Mouse (Mus musculus): ENCODE measurements at regions not wholly inside any gene's neighbourhood (a gene's known extent, or its start where the extent isn't known, plus 50 kb on each side); places are given as distances from the start of the nearest gene placed in this dataset.

DNA sequence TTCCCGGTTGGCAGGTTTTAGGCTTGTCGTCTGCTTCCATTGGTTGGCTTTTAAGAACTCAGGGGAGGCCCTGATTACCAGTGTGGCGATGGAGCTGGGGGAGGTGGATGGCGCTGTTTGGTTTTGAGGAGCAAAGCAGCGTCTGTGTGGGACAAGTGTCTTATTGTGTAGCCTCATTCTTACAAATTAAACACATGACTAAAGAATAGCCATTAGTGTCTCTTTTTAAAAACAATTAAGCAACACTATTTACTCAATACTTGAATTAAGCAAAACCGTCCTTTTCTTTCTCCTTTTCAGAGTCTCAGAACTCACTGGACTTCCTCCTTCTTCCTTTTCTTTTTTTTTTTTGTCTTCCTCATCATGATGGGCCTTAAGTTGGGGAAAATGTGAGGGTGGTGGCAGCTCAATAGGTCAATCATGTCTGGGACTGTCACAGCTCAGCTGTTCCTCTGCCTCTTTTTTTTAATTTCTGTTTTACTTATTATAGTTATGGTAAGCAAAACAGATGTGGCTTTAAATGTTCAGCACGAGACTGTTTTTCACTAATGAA, 89.1 kb downstream of the Kcnrg start:
- no peak for DNase-seq

GRCm38 (mm10) chr14:61696886-61697554, 89.8 kb downstream of the Kcnrg start:
- DNase-seq: no peak

- DNase-seq: no peak
Observed at GRCm38 (mm10) chr14:61697704-61698103, 90.4 kb downstream of the Kcnrg start.

- DNase-seq: no peak
Observed at GRCm38 (mm10) chr14:61698358-61699055, 91.2 kb downstream of the Kcnrg start.

GRCm38 (mm10) chr14:61699638-61700037, 92.4 kb downstream of the Kcnrg start:
- no peak for DNase-seq

DNA sequence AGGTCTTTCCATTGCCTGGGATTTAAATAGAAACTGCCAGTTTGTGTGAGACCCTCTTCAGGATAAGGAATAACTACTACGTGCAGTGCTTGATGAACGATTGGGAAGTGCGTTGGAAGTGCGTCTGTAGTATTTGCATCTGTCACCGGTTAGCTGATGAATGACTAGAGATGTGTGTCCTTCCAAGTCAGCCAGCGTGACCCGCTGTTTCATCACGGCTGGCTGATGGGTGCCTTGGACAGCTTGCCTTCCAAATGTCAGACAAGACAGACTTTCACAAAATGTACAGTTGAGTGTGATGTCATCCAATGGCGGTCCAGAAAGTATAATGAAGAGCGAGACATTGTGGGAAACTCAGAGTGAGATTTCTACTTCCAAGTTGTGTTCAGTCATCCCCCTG, 93.9 kb downstream of the Kcnrg start:
- DNase-seq: no peak

DNA sequence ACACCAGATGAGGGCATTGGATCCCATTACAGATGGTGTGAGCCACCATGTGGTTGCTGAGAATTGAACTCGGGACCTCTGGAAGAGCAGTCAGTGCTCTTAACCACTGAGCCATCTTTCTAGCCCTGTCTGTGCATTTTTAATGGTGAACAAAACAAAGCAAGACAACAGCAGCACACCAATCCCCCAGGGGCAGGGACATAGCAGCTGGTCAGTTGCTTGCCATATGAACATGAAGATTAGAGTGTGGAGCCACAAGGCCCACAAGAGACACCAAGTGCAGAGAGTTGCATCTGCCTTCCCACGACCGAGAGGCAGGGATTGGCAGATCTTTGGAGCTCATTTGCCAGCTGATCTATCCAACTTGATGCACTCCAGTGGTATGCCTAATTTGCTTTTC, 96.7 kb downstream of the Kcnrg start:
- DNase-seq: peak; percentile 14 to 27

DNA sequence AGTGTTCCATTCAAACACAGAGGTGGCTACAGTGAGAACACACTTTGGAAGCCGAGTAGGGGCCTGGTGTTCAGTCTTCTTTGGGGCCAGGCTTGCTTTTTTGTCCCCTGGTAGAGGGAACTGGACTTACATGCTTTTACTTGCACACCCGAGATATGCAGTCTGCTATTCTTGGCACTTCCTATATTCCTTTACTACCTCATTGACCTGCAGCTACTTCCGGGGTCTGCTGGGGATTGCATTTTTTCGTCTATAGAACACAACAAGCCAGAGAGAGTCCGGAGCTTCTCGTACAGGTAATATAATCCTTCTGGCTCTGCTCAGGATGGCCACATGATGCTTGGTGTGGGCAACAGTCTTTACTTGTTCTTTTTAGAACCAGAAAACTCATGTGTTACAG, 99.7 kb downstream of the Kcnrg start:
- DNase-seq: no peak

DNA sequence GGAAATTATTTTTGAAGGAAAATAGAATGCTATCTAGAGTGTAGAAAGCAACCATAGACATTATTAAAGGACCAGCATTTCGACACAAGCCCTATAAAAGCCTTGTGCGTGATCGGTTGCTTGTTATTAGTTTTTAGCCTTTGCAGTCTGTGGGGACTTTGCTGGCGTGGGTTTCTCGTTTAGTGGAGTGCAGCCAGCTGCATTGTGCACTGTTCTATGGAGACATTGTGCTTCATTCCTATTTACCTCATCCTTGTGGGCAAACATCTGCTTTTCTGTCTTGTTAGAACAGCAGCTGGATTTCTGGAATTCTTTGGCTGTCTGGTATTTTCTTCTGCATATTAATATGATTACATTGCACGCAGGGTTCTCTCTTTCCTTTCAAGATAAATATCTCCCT, 101.1 kb downstream of the Kcnrg start:
- no peak for DNase-seq

DNA sequence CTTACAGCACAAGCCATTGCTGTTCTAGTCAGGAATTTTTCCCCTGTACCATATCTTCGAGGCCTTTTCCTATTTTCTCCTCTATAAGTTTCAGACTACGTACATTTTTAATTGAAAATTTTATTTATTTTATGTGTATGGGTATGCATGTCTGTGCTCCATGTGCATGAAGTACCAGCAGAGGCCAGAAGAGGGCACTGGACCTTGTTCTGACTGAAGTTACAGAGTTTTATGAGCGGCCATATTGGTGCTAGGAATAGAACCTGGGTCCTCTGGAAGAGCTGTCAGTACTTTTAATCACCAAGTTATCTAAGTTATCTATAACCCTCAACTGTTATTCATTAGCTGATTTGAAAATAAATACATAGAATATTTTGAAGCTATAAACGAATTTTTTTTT, 108.5 kb downstream of the Kcnrg start:
- DNase-seq: peak in 1 of 2 experiments; percentile 19

GRCm38 (mm10) chr14:61718392-61719124, 111.3 kb downstream of the Kcnrg start:
- DNase-seq: no peak

DNA sequence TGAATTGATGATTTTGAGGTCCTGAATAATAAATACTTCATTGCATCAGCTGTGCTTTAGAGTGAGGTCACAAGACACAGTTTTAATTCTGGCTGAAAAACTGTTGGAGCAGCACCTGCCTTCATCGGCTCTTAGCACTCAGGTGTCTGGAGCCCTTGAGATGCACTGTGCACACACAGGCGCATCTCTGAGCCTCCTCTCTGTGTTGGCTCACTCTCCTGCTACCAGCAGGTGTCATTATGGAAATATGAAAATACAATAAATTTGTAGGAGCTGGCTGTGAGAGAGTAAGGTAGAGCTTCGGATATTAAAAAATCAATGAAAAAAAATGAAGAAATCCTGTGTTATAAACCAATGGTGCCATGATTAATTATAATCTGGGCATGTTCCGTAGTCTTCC, 114.0 kb downstream of the Kcnrg start:
- DNase-seq: no peak

DNA sequence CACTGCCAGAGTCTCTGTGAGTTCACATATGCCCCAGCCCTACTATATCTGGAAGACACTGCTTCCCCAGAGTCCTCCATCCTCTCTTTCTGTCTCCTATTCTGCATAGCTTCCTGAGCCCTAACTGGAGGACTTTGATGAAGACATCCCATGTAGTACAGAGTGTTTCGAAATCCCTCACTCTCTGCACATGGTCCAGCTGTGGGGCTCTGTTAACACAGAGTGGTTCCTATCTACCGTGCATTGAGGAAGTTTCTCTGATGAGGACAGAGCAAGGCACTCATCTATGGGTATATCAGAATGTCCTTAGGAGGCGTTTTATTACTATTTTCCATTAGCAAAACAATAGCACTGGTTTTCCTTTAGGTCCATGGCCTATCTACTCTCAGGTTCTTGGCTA, 117.7 kb downstream of the Kcnrg start:
- DNase-seq: no peak

DNA sequence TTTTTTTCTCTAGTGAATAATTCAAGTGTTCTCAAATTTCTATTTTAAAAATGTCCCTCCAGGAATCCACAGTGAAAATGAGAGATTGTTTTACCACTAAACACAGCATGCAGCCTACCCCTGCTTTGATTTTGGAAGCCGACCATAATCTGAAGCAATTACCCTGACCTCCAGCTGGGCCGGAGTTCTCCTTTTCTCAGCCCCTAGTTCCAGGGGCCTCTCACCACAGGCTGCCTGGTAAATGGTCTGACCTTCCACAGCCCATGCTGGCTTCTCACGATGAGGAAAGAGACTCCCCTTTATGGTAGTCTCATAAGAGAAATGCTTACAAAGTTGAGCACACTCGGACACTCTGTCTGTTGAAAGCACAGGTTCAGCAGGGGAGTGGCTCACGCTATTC, 121.3 kb downstream of the Kcnrg start:
- no peak for DNase-seq

DNA sequence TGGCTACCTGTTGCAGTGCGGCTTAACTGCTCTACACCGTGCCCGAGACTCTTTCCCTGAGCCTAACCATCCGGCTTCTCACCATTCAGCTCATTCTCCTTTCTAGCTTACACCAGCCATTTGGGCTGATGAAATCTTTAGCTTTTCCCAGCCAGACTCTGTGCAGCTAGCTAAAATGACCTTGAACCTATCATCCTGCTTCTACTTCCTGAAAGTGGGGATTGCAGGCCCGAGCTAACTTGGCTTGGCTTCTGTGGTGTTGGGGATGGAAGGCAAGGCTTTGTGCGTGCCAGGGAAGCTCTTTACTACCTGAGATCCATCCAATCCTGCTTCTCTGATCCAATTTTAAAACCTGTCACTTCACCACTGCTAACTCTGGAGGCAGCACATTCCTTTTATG, 128.3 kb downstream of the Kcnrg start:
- no peak for DNase-seq

DNA sequence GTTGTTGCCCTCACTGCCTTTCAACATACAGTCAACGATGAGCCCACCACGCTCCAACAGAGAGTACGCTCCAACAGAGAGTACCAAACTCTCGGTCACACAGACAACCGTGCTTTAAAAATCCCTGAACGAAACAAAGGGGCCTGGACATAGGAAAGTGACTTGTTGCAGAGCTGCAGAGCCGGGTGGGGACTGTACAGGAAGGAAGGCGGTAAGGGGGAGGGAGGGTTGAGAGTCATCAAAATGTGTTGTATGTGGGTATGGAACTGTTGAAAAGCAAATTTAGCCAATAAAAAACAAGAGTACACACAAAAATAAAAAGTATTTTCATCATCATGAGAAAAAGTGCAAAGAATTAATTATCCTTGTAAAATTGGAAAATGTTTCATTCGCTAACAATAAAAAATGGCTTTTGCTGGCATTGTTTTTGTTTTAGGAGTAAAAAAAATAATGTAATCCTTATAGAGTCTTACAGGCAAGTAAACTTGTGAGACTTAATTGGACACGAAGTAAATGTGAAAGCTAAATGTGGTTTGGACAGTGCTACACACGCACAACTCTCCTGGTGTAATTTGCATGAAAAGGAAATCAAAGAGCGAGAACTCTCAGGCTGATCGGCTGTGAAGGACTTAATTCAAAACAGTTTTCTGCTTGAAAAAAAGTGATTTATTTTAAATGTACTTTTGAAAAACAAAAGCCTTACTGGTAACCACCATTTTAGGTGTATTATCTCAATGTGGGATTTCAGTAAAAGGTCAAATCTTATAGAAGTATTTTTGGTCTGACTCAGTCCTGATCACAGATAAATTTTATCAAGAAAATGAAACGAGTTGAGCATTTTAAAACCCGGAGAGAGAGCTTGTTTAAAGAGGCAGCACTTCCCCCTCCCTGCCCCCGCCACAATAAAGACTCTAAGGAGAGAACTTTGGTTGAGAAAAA, 129.4 kb downstream of the Kcnrg start:
- no peak for DNase-seq

DNA sequence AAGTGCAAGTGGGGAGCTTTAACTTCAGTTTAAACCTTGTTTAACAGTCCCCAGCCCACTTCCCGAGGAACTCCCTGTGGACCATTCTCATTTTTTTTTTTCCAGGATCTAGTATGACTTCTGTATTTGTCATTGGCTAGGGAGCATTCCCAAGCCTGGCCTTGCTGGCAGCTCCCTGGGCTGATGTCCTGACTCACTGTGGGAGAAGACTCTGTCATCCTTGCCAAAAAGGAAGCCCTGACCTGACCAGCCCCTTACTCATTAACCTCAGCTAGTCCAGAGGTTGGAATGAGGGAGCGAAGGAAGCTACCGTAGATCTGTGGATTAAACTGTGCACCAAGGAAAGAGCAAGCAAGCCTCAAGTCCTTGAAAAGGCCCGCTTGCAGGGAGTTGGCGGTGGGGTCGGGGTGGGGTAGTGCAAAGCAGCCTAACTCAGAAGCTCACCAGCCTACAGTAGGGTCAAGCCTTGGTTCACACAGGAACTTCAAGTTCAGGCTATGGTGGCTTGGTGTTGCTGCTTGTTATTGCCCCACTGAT, 130.3 kb downstream of the Kcnrg start:
- no peak for DNase-seq

DNA sequence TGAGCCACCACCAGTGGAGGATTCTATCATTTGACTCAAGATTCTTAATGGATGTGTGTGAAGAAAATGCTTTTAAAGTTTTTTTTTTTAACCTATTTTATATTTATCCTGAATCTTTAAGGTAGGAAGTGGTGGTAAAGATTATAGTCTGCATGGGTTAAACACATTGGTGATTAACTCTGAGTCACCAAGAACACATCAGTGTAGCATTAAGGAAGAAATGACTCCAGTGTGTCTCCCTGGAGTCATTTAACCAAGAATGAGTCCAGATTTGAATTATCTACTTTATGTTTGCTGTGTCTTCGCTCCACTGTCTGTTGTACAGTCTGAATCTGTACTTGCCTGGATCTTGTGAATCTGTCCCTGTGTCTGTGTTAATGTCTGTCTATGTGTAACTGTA, 132.2 kb downstream of the Kcnrg start:
- DNase-seq: no peak

DNA sequence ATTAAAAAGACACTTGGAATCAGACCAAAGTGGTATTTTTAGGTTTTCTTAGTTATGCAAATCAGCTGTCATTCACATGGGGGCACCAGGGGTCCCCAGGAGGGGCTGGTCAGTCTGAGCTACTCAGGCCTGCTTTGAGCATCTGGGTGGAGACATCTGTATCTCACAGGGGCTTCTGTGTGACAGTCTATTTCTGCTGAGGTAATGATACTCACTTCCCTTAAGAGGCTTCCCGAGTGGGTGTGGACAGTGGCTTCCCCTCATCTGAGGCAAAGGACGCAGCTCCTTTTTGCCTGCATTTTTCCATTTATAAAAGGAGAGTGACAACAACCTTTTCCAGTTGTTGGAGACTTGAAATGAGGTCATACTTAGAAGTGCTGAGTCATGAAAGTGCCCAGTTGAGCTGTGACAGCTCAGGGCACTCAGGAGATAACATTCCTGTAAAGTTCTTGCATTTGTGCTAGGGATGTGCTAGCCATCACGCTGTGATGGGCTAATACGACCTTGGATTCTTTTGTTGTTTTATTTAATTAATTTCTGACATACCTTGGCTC, 136.7 kb downstream of the Kcnrg start:
- DNase-seq: no peak

GRCm38 (mm10) chr14:61753421-61753820, 146.2 kb downstream of the Kcnrg start:
- no peak for DNase-seq

GRCm38 (mm10) chr14:61756651-61757050, 149.4 kb downstream of the Kcnrg start:
- no peak for DNase-seq

Data from cerebellum, postnatal 14 days (tissue).